Mouse (Mus musculus) mammary gland, adult 2 months (tissue): ENCODE data around the gene Krit1. TPM values are rescaled to one million over a fixed set of nuclear protein-coding genes. Genes with fewer than 3 reads are reported as not detected.

Experiments
- polyA plus RNA-seq: library from polyadenylated mRNA; depleted of rRNA; stranded (reverse); fragments of >200 nt; gene quantifications from 2 replicates; pipeline ENCODE4 v1.2.3, GENCODE M21; 2012; ENCODE audit warnings: low replicate concordance; rRNA removed

The Krit1 gene
- polyA plus RNA-seq: 4.6 and 12.5 TPM in 2 replicates

DNA sequence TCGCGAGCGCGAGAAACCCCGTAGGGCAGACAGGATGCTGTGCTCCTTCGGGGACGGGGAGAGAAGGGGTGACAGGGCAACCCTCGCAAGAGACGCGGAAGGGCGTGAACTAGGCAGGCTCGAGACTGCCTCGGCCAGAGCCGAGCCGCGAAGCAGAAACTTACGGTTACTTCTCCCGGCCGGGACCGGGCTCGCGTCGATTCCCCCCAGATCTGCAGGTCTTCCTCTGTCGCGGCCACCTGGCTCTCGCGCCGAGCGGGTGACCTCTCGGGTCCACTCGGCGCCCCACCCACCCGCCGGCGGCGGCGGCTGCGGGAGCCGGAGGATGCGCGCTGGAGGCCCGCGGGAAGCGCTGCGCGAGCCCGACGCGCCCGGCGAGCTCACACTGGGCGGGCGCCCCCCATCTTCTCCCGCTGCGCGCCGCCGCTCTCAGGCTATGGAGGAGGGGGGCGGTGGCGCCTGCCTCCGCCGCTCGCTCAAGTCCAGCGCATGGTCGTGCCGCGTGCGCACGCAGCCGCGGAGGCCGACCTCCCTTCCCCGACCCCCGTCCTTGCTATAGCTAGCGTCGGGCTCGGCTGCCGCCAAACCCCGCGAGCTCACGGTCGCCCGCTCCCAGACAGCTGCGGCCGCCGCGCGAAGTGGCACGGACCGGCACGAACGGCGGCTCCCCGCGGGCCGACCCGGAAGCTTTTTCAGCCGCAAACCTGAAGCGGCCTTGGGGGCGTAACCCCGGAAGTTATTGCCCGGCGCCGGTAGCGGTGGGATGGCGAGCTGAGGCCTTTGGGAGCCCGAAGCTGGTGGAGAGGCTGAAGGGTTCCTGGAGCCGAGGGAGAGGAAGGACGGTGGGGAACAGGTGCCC lies at the start of gene Krit1, which contains the start of gene Ankib1:
Gene Krit1 (plus strand): TSS at position 752 of the 859 bp plus-strand sequence.
Gene Ankib1 (minus strand): TSS at position 493 of the 859 bp plus-strand sequence.

DNA sequence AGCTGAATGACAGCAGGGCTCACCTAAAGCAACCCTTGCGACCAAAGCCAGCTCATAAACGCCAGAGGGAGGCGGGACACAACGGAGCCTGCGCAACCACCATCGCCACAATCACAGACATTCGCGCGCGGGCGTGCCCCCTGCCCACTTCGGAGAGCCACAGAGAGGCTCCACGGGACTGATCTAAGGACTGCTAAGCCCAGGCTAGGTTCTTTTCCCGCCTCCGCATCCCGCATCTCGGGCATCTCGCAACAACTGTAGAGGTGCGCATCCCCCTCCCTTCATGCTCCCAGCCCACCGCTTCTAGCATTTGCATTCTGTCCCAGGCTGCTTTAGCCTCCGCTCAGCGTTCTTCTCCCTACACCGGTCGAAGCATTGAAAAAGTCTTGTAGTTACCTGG lies 42.0 kb downstream of the Krit1 start, which contains the start of gene Lrrd1:
Gene Lrrd1 (plus strand): TSS at position 148 of the 400 bp plus-strand sequence.

DNA sequence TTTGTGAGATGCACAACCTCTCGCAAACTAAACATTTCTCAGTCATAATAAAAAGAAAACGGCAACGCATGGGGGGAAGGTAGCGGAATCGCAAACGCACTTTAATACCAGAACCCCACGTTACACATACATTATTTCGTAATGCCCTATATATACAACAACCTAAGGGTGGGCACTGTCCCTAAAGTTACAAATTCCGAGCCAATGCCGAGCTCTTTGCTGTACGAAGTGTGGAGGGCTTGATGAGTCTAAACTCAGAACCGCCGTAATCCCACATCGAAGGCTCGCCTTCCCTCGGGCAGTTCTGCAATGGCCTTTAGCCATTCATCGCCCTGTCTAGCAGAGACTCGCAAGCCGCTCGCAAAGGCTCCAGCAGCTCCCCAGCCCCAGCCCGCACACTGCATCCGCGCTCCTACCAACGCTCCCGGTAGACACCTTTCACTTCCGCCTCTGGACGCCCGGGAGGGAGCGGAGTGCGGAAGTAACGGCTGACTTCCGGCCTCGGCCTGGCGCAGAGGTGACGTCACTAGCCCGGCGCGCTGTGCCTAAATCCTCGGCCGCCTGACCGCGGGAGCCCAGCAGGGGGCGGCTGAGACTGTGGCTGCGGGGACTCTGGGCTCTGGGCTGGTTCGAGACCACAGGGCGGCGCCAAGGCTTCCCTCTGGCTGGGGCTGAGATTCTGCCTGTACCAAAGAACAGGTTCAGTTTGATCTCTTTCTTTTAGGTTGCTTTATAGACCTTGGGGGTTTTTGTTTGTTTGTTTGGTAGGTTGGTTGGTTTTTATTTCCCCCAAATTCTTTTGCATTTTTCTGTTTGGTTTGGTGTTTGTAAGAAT lies 90.7 kb downstream of the Krit1 start, which contains the start of gene Mterf1a:
Gene Mterf1a (minus strand): TSS at position 475 of the 835 bp plus-strand sequence.

Other genes with a start within 250 kb of the Krit1 start
- 1.6 and 2.6 TPM in 2 replicates for gene 1700109H08Rik, start 231.6 kb upstream of the Krit1 start, polyA plus RNA-seq
- gene Pex1, start 207.1 kb upstream of the Krit1 start, polyA plus RNA-seq: 5.7 and 9.8 TPM in 2 replicates
- gene Rbm48, start 206.6 kb upstream of the Krit1 start, polyA plus RNA-seq: 3.0 and 6.7 TPM in 2 replicates
- gene Tmbim7, start 152.0 kb upstream of the Krit1 start, polyA plus RNA-seq: not detected in 2 replicates
- 53.2 and 62.1 TPM in 2 replicates for gene Gatad1, start 146.0 kb upstream of the Krit1 start, polyA plus RNA-seq
- 5.9 and 9.3 TPM in 2 replicates for gene Ankib1, start 259 bp upstream of the Krit1 start, polyA plus RNA-seq
- 0.05 and 0.06 TPM in 2 replicates for gene Lrrd1, start 42.0 kb downstream of the Krit1 start, polyA plus RNA-seq
- gene Mterf1a, start 90.7 kb downstream of the Krit1 start, polyA plus RNA-seq: 1.0 and 1.4 TPM in 2 replicates
- gene Akap9, start 124.9 kb downstream of the Krit1 start, polyA plus RNA-seq: 9.1 and 10.6 TPM in 2 replicates